Mouse (Mus musculus) embryonic facial prominence, embryonic 13.5 days (tissue): Measurements from ENCODE around the gene Napb. TPM values are rescaled to one million over a fixed set of nuclear protein-coding genes. Genes with fewer than 3 reads are reported as not detected.
A peak's percentile ranks its signal among the peaks of the same experiment; 100 is the strongest.

Source experiments
- ATAC-seq: fragments of 200-750 bp; cut with Nextera tagmentation; 2 replicates; pipeline ENCODE4 v1.8.0; 2017; ENCODE audit warnings: low read depth; ENCODE audit not compliant: insufficient number of reproducible peaks, insufficient read depth, low FRiP score, low TSS enrichment
- H3K27ac ChIP-seq: fragments of 300-500 bp; sonication (generic); 2 replicates; pipeline ENCODE4 v1.5.1; 2015; ENCODE audit warnings: moderate library complexity, mild to moderate bottlenecking, inconsistent platforms
- H3K27me3 ChIP-seq: fragments of 300-500 bp; sonication (generic); 2 replicates; pipeline ENCODE4 v1.6.1; 2015; ENCODE audit warnings: mild to moderate bottlenecking, inconsistent platforms
- H3K36me3 ChIP-seq: fragments of 300-500 bp; sonication (generic); 2 replicates; pipeline ENCODE4 v1.6.1; 2015; ENCODE audit warnings: mild to moderate bottlenecking, inconsistent platforms
- H3K4me1 ChIP-seq: fragments of 300-500 bp; sonication (generic); 2 replicates; pipeline ENCODE4 v1.6.1; 2015; ENCODE audit warnings: inconsistent platforms
- H3K4me2 ChIP-seq: fragments of 300-500 bp; sonication (generic); 2 replicates; pipeline ENCODE4 v1.6.1; 2015; ENCODE audit warnings: moderate library complexity, mild to moderate bottlenecking, inconsistent platforms
- H3K4me3 ChIP-seq: fragments of 300-500 bp; sonication (generic); 2 replicates; pipeline ENCODE4 v1.5.1; 2015; ENCODE audit warnings: mild to moderate bottlenecking, inconsistent platforms
- H3K9ac ChIP-seq: fragments of 300-500 bp; sonication (generic); 2 replicates; pipeline ENCODE4 v1.6.1; 2015; ENCODE audit warnings: mild to moderate bottlenecking, inconsistent platforms
- H3K9me3 ChIP-seq: fragments of 300-500 bp; sonication (generic); 2 replicates; pipeline ENCODE4 v1.6.1; 2016; ENCODE audit warnings: inconsistent platforms
- WGBS: fragments of 180-500 bp; shearing (Covaris S2); methylation state at CpG from one replicate; pipeline ENCODE4 v1.1.7; 2015; ENCODE audit warnings: mixed read lengths; 5-methylcytosine and 5-hydroxymethylcytosine counted together
- polyA plus RNA-seq: library from polyadenylated mRNA; unstranded; fragments of >200 nt; fragmentation: Nextera tagmentation; extraction: Ambion mirVana; gene quantifications from 2 replicates; pipeline ENCODE4 v1.2.1, GENCODE M21; 2015

The Napb gene
- polyA plus RNA-seq, 1 experiment from 2014 or later, result 4.2 TPM

DNA sequence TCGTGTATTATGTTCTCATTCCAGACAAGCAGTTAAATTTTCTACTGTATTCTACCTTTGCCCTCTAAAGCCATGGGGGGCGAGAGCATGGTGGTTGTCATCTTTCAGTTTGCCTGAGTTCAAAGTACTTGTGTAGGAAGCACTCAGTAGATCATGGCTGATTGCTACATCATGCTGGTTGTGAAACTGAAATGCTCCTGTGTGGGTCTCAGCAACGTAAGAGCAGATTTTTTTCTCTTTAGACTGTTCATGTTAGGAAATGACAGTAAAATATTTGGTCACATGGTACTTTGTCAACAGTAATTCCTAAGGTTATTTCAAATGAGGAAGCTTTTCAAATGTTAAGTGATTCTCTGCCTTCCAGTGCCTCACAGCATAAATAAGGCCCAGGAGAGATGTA lies 46.6 kb downstream of the Napb start:
- no peak overlapping the region for H3K4me2 ChIP-seq
- no peak overlapping the region for H3K9ac ChIP-seq
- no peaks in the 10 kb centered on the region for H3K27me3 ChIP-seq
- H3K4me1 ChIP-seq, result peaks cover 14% of the 10 kb centered on the region
- H3K9me3 ChIP-seq, result no peaks in the 10 kb centered on the region
- no peak overlapping the region for H3K4me3 ChIP-seq
- no peak for ATAC-seq
- H3K27ac ChIP-seq, result no peak overlapping the region
- peaks cover 74% of the 10 kb centered on the region for H3K36me3 ChIP-seq
- 91% methylated on average over 3 of the region's 3 CpGs for WGBS

- Histone ChIP-seq H3K9ac (no peak overlapping the region), H3K4me2 (no peak overlapping the region), H3K27ac (no peak overlapping the region), H3K4me3 (no peak overlapping the region), H3K27me3 (no peaks in the 10 kb centered on the region), H3K36me3 (peaks cover 66% of the 10 kb centered on the region), H3K4me1 (peaks cover 18% of the 10 kb centered on the region), H3K9me3 (no peaks in the 10 kb centered on the region)
- ATAC-seq, result no peak
- 95% methylated on average over 2 of the region's 2 CpGs for WGBS
Observed at GRCm38 (mm10) chr2:148684972-148685371, 47.3 kb downstream of the Napb start.

GRCm38 (mm10) chr2:148683031-148683430 lies 49.2 kb downstream of the Napb start:
- Histone ChIP-seq H3K36me3 (peaks cover 49% of the 10 kb centered on the region), H3K4me2 (no peak overlapping the region), H3K4me1 (peaks cover 32% of the 10 kb centered on the region), H3K9me3 (no peaks in the 10 kb centered on the region), H3K27ac (no peak overlapping the region), H3K27me3 (no peaks in the 10 kb centered on the region), H3K4me3 (no peak overlapping the region), H3K9ac (no peak overlapping the region)
- 100% methylated on average over 1 of the region's 1 CpGs for WGBS
- ATAC-seq, result no peak

- Histone ChIP-seq H3K27me3 (no peaks in the 10 kb centered on the region), H3K36me3 (peaks cover 36% of the 10 kb centered on the region), H3K4me2 (peak overlapping the region; percentile 92), H3K9ac (peak overlapping the region; percentile 88), H3K27ac (peak overlapping the region; percentile 93), H3K4me3 (peak overlapping the region; percentile 81), H3K9me3 (no peaks in the 10 kb centered on the region), H3K4me1 (peaks cover 42% of the 10 kb centered on the region)
- WGBS, result 7% methylated on average over 17 of the region's 17 CpGs
- ATAC-seq, result peak; percentile 38
Observed at GRCm38 (mm10) chr2:148681461-148681891, 50.8 kb downstream of the Napb start.

DNA sequence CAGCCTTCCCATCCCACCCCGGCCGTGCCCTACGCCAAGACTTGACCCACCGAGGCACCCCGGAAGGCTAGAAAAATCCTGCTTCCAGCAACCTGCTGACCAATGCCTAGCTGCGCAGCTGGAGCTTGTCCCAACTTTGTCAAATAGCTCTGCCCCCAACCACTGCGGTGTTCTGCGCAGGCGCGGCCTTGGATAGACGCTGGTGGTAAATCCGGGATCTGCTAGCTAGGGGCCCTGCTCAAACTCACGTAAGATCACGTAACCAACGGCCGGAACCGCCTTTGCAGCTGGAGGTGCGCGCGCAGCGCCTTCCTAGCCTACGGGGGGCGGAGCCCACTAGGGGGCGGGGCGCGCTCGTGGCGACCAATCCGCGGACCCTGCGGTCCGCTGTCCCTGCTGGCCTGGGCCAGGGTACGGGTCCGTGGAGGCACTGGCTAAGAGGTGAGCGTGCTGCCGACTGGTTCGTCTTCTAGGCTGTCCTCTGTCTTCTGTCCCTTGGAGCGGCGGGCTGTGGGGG lies 51.4 kb downstream of the Napb start, which contains the start of gene Gzf1:
Gene Gzf1, plus strand, starts transcription at position 249 of the 517 bp plus-strand sequence.
- WGBS, result 0% methylated on average over 39 of the region's 39 CpGs
- Histone ChIP-seq H3K4me2 (peak within 1 kb of the TSS; percentile 92), H3K36me3 (peaks cover 36% of the 10 kb centered on the region), H3K4me3 (peak within 1 kb of the TSS; percentile 81), H3K4me1 (peaks cover 42% of the 10 kb centered on the region), H3K27ac (peak within 1 kb of the TSS; percentile 93), H3K9me3 (no peaks in the 10 kb centered on the region), H3K9ac (peak within 1 kb of the TSS; percentile 88), H3K27me3 (no peaks in the 10 kb centered on the region)
- peak; percentile 90 for ATAC-seq

DNA sequence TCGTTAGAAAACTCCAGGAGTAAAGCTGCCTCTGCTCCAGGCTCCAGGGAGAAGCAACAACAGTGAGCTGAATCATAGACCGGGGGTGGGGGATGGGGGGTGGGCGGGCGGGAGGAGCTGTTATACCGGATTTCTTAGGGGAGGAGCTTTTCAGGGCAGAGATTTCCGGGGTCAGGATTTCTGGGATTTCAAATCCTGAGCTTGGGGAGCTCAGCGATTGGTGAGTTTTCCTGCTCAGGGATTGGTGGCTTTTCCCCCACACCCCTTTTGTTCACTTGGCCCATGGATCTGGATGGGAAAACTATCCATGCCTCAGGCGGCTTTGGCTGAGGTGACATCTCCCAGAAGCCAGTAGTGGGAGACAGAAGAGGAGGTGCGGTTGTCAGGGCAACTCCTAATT lies 52.9 kb downstream of the Napb start:
- Histone ChIP-seq H3K9ac (no peak overlapping the region; the same call in 1 of the 2 replicates), H3K9me3 (no peaks in the 10 kb centered on the region)

GRCm38 (mm10) chr2:148677801-148678200 lies 54.5 kb downstream of the Napb start:
- H3K9ac ChIP-seq, result peak overlapping the region; percentile 64
- 0 out of 2 replicates have a peak, but pooled peaks have one; percentile 38 for ATAC-seq
- peak overlapping the region; percentile 48 for H3K4me3 ChIP-seq
- peak overlapping the region; percentile 93 for H3K27ac ChIP-seq
- H3K27me3 ChIP-seq, result no peaks in the 10 kb centered on the region
- peaks cover 19% of the 10 kb centered on the region for H3K36me3 ChIP-seq
- H3K4me1 ChIP-seq, result peaks cover 52% of the 10 kb centered on the region
- H3K9me3 ChIP-seq, result no peaks in the 10 kb centered on the region
- WGBS, result 6% methylated on average over 26 of the region's 26 CpGs
- peak overlapping the region; percentile 92 for H3K4me2 ChIP-seq

More for the DNA sequence above, 52.9 kb downstream of the Napb start:
- H3K27ac ChIP-seq, result peak overlapping the region; percentile 93
- peak overlapping the region; percentile 81 for H3K4me3 ChIP-seq
- H3K4me1 ChIP-seq, result peaks cover 40% of the 10 kb centered on the region
- peak overlapping the region; percentile 92 for H3K4me2 ChIP-seq
- H3K36me3 ChIP-seq, result peaks cover 31% of the 10 kb centered on the region
- H3K27me3 ChIP-seq, result no peaks in the 10 kb centered on the region
- 0% methylated on average over 8 of the region's 9 CpGs for WGBS
- peak; percentile 18; the same call in 1 of the 2 replicates for ATAC-seq

- no peaks in the 10 kb centered on the region for H3K27me3 ChIP-seq
- peak within 1 kb of the TSS; percentile 71 for H3K4me2 ChIP-seq
- peak; percentile 99 for ATAC-seq
- H3K4me1 ChIP-seq, result peaks cover 17% of the 10 kb centered on the region
- 1% methylated on average over 58 of the region's 58 CpGs for WGBS
- H3K9ac ChIP-seq, result peak within 1 kb of the TSS; percentile 90
- H3K9me3 ChIP-seq, result no peaks in the 10 kb centered on the region
- H3K27ac ChIP-seq, result peak within 1 kb of the TSS; percentile 79
- H3K36me3 ChIP-seq, result peaks cover 19% of the 10 kb centered on the region
- H3K4me3 ChIP-seq, result peak within 1 kb of the TSS; percentile 86
Observed at GRCm38 (mm10) chr2:148672199-148673096, 59.8 kb downstream of the Napb start, which contains the start of gene Nxt1. TSS of gene Nxt1 (plus strand) at chr2:148672601.

DNA sequence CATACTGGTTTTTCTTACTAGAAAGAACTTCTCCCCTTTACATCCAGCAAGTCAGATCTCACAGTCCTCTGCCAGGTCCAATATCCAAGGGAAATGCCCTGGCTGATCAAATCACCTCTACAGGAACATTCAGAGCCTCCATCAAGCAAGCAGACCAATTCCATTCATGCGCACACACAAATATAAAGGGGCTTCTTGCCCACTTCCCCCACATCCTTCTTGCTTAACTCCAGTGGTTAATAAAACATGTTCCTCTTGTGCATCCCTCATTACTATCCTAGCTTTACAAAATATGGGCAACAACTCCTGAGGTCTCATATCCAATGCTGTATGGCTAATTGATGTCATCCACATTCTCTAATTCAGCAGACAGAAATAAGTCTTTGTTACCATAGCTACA lies 68.8 kb downstream of the Napb start:
- no peaks in the 10 kb centered on the region for H3K4me1 ChIP-seq
- no peak for ATAC-seq

GRCm38 (mm10) chr2:148654961-148655360 lies 77.3 kb downstream of the Napb start:
- Histone ChIP-seq H3K36me3 (no peaks in the 10 kb centered on the region), H3K4me1 (no peaks in the 10 kb centered on the region), H3K27me3 (no peaks in the 10 kb centered on the region), H3K9me3 (no peaks in the 10 kb centered on the region), H3K9ac (no peak overlapping the region), H3K4me2 (no peak overlapping the region), H3K4me3 (no peak overlapping the region), H3K27ac (no peak overlapping the region)
- no peak for ATAC-seq
- 1% methylated on average over 3 of the region's 3 CpGs for WGBS

More for the DNA sequence above, 68.8 kb downstream of the Napb start:
- H3K27ac ChIP-seq, result no peak overlapping the region
- H3K9me3 ChIP-seq, result no peaks in the 10 kb centered on the region
- H3K4me2 ChIP-seq, result no peak overlapping the region
- WGBS, result 95% methylated on average over 1 of the region's 1 CpGs
- no peaks in the 10 kb centered on the region for H3K36me3 ChIP-seq
- H3K4me3 ChIP-seq, result no peak overlapping the region
- no peak overlapping the region for H3K9ac ChIP-seq
- no peaks in the 10 kb centered on the region for H3K27me3 ChIP-seq

DNA sequence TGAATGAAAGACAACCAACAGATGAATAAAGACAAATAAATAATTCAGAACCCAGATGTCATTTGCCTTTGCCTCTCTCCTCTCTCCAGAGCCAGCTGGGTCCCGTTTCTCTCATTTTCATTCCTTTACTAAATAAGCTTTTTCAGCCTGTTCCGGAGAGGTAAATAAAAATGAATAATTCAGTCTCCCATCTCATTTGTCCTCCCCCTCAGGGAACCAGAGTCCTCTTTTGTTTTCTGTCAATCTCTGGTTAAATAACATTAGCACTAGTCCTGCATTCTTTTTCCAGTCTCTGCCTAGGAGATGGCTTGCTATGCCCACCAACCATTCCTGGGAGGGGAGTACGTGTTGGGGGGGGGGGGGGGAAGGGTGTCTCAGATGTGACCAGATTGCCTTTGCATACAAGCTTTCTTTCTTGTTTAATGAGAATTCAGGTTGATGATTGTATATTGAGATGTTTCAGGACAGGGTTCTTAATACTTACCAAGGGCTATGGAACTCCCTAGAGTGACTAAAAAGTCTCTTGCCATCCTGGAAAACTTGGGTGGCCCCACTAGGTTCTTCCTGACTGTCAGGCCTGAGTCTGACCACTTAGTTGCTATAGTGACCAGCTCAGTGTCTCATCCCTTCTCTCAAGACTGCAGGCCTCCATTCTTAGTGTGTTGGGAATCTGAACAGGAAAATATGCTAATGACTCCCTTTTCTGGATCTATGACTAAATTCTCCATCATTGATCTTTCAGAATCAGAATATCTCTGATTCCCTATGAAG lies 81.5 kb downstream of the Napb start:
- no peak for ATAC-seq
- Histone ChIP-seq H3K4me3 (no peak overlapping the region), H3K27ac (no peak overlapping the region), H3K4me1 (no peaks in the 10 kb centered on the region), H3K9ac (no peak overlapping the region), H3K9me3 (no peaks in the 10 kb centered on the region), H3K27me3 (no peaks in the 10 kb centered on the region), H3K36me3 (no peaks in the 10 kb centered on the region), H3K4me2 (no peak overlapping the region)
- WGBS, result 29% methylated on average over 3 of the region's 3 CpGs
